Mouse (Mus musculus) left cerebral cortex, adult 2 months (tissue): Measurements from ENCODE around the gene Ackr3. TPM values are rescaled to one million over a fixed set of nuclear protein-coding genes. Genes with fewer than 3 reads are reported as not detected.

Experiments used
- DNase-seq, 2 experiments: peaks; one replicate each; pipeline ENCODE4 v3.0.0; 2021 to 2022; ENCODE audit warnings: low spot score in 2 of 2, mixed read lengths in 1 of 2; ENCODE audit errors: extremely low spot score in 1 of 2
- H3K27ac ChIP-seq: fragments of 200-600 bp; 2 replicates; pipeline ENCODE4 v1.8.1; 2022
- H3K4me3 ChIP-seq: fragments of 200-600 bp; 2 replicates; pipeline ENCODE4 v1.8.1; 2022
- CTCF ChIP-seq: fragments of 200-600 bp; IDR thresholded peaks from 2 replicates; pipeline ENCODE4 v1.8.1; 2022; ENCODE audit warnings: antibody characterized with exemption, mild to moderate bottlenecking, moderate library complexity
- intact Hi-C: fragments of 180-260 bp; cut with DNase I; formaldehyde crosslinking; loops from one replicate; pipeline ENCODE4 v1.15.1; 2025
- total RNA-seq, 2 experiments: library from RNA; stranded (reverse); gene quantifications; 2 replicates each; pipeline ENCODE4 v1.2.3; 2021

The Ackr3 gene
- total RNA-seq, 2 experiments from 2014 or later: 7.4 to 9.9 TPM

DNA sequence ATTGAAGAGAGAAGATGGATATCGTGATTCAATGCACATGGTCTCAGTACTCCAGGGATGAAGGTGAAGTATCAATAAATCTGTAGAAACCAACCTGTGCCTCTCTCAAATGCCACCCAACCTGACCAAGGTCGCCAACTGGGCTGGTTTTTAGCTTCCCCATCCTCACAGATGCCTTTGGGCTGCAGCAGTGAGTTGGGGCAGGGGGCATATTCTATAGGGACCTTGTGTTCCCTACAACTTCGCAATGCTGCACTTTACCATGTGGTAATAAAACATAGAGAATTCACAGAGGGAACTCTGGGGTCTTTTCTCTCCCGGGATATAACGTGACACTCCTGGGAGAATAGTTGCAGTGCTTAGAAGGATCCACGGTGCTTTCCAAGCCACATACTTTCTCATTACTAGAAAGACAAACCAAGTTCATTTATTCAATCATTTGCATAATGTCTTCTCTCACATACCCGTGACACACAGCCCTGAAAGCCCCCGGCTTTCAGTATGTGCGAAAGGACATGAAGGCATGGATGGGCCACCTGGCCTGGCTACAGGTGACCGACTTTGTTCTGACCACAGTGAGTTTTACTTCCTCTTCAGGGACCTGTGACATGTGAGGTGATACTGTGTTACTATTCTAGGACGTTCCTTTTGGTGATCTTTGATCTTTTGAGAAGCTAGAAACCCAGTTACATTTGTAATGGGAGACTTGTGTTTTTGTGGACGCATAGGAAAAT, 22.6 kb upstream of the Ackr3 start:
- intact Hi-C loops: no loop called here
- no peak overlapping the region for H3K27ac ChIP-seq
- no peak for TF ChIP-seq CTCF
- H3K4me3 ChIP-seq: no peak overlapping the region
- DNase-seq: no peak

- intact Hi-C loops: no loop called here
- Histone ChIP-seq H3K27ac (no peak overlapping the region), H3K4me3 (no peak overlapping the region)
- no peak for DNase-seq
- TF ChIP-seq CTCF: no peak
Measured at GRCm38 (mm10) chr1:90182521-90182920, 21.3 kb upstream of the Ackr3 start.

GRCm38 (mm10) chr1:90183602-90184001, 20.2 kb upstream of the Ackr3 start:
- DNase-seq: no peak
- intact Hi-C loops: no loop called here
- no peak for TF ChIP-seq CTCF
- no peak overlapping the region for H3K27ac ChIP-seq
- H3K4me3 ChIP-seq: no peak overlapping the region

GRCm38 (mm10) chr1:90186173-90186572, 17.6 kb upstream of the Ackr3 start:
- no peak for TF ChIP-seq CTCF
- intact Hi-C loops: no loop called here
- Histone ChIP-seq H3K4me3 (no peak overlapping the region), H3K27ac (no peak overlapping the region)
- no peak for DNase-seq

- no peak for TF ChIP-seq CTCF
- H3K27ac ChIP-seq: no peak overlapping the region
- no peak for DNase-seq
- no peak overlapping the region for H3K4me3 ChIP-seq
- intact Hi-C loops: no loop called here
Measured at GRCm38 (mm10) chr1:90186874-90187273, 16.9 kb upstream of the Ackr3 start.

DNA sequence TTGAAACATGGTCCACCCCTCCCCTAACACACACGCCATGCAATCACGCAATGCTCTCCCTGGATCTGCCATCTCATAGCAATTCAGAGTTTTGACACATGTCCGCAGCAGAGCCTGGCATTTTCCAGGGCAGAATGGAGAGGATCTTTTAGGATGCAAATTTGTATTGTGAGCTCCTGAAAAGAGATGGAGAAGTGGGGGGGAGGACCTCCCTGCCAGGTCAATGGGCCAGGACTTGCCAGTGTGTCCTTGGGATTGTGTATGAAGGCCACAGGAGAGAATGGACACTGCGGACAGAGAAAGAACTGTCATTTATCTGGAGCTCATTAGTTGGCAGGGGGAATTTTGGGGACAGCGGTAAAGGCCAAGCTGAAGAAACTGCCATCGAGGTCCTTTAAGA, 14.7 kb upstream of the Ackr3 start:
- DNase-seq: no peak
- H3K4me3 ChIP-seq: no peak overlapping the region
- intact Hi-C loops: no loop called here
- H3K27ac ChIP-seq: no peak overlapping the region
- TF ChIP-seq CTCF: no peak

DNA sequence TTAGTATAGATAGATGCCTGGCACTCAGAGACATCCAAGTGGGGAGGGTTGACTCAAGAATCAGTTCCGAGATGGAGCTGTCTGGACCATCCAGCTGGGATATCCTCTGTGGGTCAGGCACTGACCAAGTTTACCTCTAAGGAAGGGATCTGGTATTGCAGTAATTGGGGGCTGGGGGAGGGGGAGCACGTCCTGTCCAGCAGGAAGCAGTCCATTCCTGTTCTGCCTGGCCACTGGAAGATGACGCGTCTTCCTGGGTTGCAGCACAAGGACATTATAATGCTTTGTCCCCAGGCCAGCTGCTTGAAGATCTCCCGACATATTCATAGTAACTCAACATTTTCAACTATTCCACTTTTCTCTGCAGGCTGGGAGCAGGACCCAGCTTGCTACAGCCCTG, 2.5 kb upstream of the Ackr3 start:
- intact Hi-C loops: no loop called here
- Histone ChIP-seq H3K27ac (no peak overlapping the region), H3K4me3 (no peak overlapping the region)
- no peak for TF ChIP-seq CTCF
- no peak for DNase-seq

DNA sequence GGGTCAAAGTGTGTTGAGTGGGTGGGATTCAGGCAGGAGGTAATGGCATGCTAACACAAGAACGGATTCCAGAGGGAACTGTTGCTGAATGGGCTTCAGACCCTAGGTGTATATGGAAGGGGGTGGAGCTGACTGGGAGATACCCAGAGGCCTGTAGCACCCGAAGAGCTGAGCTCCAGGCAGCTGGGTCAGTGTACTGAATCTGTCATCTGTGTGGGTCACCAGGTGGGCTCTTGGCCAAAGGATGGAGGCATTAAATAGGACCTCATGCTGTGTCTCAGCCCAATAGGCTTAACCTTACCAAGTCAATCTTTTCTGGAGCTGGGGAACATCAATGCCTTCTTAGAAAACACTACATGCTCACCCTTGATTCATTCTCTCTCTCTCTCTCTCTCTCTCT, 2.1 kb upstream of the Ackr3 start:
- H3K4me3 ChIP-seq: no peak overlapping the region
- intact Hi-C loops: loop anchor here (2.0 kb wide), 1 partner anchor 141 kb away; no protein-coding TSS in a partner anchor
- no peak for DNase-seq
- TF ChIP-seq CTCF: no peak
- H3K27ac ChIP-seq: no peak overlapping the region

DNA sequence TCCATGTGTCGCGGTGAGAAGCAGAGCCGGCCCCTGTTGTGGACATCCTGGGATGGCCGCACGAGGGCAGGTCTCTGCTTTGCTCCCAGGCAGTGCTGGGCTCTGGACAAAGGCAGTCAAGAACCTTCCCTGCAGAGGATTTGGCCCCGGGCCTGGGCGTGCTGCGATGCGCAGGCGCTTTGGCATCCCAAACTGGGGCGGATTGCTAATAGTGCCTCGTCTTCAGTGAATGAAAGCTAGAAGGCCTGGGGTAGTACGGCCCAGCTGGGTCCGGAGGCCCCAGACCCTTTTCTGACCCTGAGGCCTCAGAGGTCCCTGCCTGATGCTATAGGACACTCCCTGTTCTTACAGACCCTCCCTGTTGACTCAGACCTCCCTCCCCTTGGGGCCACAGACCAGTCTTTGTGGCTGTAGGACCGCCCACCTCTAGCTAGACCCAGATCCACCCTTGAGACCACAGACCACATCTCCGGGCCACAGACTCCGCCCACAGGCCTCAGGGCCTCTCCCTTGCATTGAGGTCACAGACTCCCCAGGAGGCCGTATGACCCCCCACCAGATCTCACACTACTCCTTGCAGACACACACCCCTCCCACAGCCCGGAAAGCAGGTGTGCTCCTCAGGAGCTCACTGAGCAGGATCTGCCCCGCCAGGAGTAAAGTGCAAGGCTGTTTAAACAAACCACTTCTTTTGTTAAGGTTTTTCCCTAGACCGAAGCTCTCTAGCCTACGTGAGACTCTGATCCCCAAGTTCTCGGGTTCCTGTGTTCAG, 1.4 kb upstream of the Ackr3 start:
- no peak overlapping the region for H3K27ac ChIP-seq
- intact Hi-C loops: loop anchor here (2.0 kb wide), 1 partner anchor 142 kb away; no protein-coding TSS in a partner anchor
- peak; percentile 45 for TF ChIP-seq CTCF
- no peak overlapping the region for H3K4me3 ChIP-seq
- peak; percentile 39 to 50 for DNase-seq

DNA sequence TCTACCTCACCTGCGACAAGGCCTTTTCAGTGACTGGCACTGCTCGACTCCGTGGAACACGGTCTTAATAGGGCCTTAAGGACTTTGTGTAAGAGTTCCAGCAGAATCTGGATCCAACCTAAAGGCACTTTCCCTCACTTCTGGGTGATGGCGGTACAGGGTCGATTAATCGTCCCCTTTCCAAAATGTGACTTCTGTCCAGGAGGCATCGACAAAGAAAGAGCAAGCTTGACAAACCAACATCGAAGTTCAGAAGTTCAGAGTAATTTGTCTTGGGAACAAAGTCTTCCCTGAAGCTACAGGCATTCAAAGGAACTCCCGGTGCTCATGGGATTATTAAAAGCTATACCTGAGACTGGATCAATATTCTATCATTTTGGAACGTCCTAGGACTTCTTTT, 439 bp upstream of the Ackr3 start:
- Histone ChIP-seq H3K4me3 (peak overlapping the region; percentile 56), H3K27ac (no peak overlapping the region)
- no peak for TF ChIP-seq CTCF
- DNase-seq: no peak
- intact Hi-C loops: loop anchor here (2.0 kb wide), 1 partner anchor 143 kb away; no protein-coding TSS in a partner anchor

DNA sequence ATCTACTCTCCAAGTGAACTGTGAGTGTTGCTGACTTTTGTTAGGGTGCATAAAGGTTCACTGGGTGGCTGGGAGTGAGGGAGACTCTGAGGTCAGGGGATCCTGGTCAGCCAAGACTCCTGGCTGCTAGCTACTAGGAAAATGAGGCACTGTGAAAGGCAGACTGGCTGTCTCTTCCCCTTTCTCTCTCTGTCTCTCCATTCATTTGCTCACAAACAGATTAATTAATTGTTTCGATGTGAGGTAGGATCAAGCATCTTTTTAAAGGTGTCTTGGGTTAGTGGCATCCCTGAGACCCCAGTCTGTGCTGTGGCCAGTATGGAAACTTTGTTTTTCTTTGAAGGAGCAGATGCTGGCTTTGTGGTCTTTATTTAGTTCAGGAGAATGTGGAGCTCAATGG, 1.0 kb downstream of the Ackr3 start:
- Histone ChIP-seq H3K27ac (peak overlapping the region; percentile 70), H3K4me3 (peak overlapping the region; percentile 56)
- DNase-seq: no peak
- no peak for TF ChIP-seq CTCF
- intact Hi-C loops: loop anchor here (1.0 to 5.0 kb wide), 2 partner anchors 152 to 383 kb away; no protein-coding TSS in a partner anchor

DNA sequence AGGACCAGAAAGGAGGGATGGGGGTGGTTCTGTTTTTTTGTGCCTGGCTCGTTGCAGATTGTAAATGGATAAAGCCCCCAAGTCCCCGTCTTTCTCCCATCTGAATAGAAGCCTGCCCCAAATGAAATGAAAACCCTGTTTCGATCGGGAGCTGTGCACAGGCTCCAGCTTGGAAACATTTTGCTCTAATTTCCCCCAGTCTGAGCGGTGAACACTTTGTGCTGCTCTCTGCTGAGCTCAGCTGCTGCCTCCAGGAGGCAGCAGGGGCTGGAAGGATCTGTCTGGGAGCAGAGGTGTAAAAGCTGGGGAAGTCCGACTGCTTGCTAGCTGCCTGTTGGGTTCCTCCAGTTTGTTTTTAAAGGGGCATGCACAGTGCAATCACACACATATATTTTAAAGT, 1.4 kb downstream of the Ackr3 start:
- peak overlapping the region; percentile 56 for H3K4me3 ChIP-seq
- peak overlapping the region; percentile 70 for H3K27ac ChIP-seq
- DNase-seq: peak; percentile 45 to 50
- intact Hi-C loops: loop anchor here (1.0 to 5.0 kb wide), 2 partner anchors 152 to 383 kb away; no protein-coding TSS in a partner anchor
- TF ChIP-seq CTCF: peak; percentile 75
